In the genomic region with DNA sequence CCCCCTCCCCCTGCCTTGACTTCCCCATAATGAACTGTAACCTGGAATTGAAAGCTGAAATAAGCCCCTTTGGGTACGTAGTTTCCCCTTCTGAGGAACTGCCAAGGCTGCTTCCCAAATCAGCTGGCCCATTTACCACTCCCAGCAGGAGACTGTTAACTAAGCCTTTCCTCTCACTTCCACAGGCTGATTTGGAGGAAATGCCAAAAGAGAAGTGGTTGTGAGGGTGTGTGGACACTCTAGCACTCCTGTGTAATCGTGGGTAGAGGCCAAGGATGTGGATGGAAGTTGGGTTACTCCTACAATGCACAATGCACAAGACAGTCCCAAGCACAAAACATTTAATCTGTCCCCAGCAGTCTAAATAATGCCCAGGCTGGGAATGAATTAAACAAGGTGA, we compare ENCODE assay signal across 8 mouse cellular contexts. TPM values are rescaled to one million over a fixed set of nuclear protein-coding genes. Genes with fewer than 3 reads are reported as not detected.
A peak's percentile ranks its signal among the peaks of the same experiment; 100 is the strongest.
DNase-seq lines count a peak whose midpoint lies in the region; ATAC-seq and TF ChIP-seq lines count a peak whose summit lies in the region.

No protein-coding gene starts in this region.

- 55% methylated on average over 2 of the region's 2 CpGs for WGBS in hindbrain, embryonic 12.5 days
- 49% methylated on average over 2 of the region's 2 CpGs for WGBS in hindbrain, postnatal 0 days
- WGBS in bone marrow, adult 2 months = 20% methylated on average over 2 of the region's 2 CpGs
- 72% methylated on average over 2 of the region's 2 CpGs for WGBS in heart, embryonic 14.5 days

- no peak for ATAC-seq in hindbrain, embryonic 12.5 days (ENCODE audit: low FRiP score)
- ATAC-seq in hindbrain, postnatal 0 days = no peak
- no peak for ATAC-seq in heart, embryonic 14.5 days (ENCODE audit: insufficient number of reproducible peaks, insufficient read depth, low FRiP score, low read depth)

- no peaks in the 10 kb centered on the region for H3K36me3 ChIP-seq in hindbrain, embryonic 12.5 days
- no peaks in the 10 kb centered on the region for H3K36me3 ChIP-seq in hindbrain, postnatal 0 days (ENCODE audit: insufficient read depth, low read length)
- no peaks in the 10 kb centered on the region for H3K36me3 ChIP-seq in heart, embryonic 14.5 days (ENCODE audit: control insufficient read depth, insufficient read depth, low read length)

- H3K27ac ChIP-seq in hindbrain, embryonic 12.5 days = no peak overlapping the region
- H3K27ac ChIP-seq in hindbrain, postnatal 0 days = no peak overlapping the region
- H3K27ac ChIP-seq in bone marrow, adult 2 months (ENCODE audit: control insufficient read depth, insufficient read depth, low read depth, low read length, poor library complexity) = peak overlapping the region; percentile 95; the same call in 1 of the 2 replicates
- no peak overlapping the region for H3K27ac ChIP-seq in heart, embryonic 14.5 days (replicated peaks in 1 of 2; ENCODE audit: control insufficient read depth in 1 of 2, insufficient read depth in 1 of 2, low read depth in 2 of 2, low read length in 2 of 2)

- no peak overlapping the region for H3K4me2 ChIP-seq in hindbrain, embryonic 12.5 days (replicated peaks)
- H3K4me2 ChIP-seq in hindbrain, postnatal 0 days (ENCODE audit: low read depth, low read length) = no peak overlapping the region
- peak overlapping the region; percentile 77 for H3K4me2 ChIP-seq in heart, embryonic 14.5 days (ENCODE audit: low read length)

- no peak for TF ChIP-seq CTCF in hindbrain, postnatal 0 days (IDR thresholded peaks at IDR 0.05; ENCODE audit: low read depth)
- TF ChIP-seq CTCF in bone marrow, adult 2 months (IDR thresholded peaks at IDR 0.05; ENCODE audit: control insufficient read depth, insufficient read depth, low read length) = no peak

- H3K9me3 ChIP-seq in hindbrain, embryonic 12.5 days (replicated peaks) = 0 out of 2 replicates have a peak, but pooled peaks cover 3% of the 10 kb centered on the region
- no peaks in the 10 kb centered on the region for H3K9me3 ChIP-seq in hindbrain, postnatal 0 days (ENCODE audit: low read length)
- peaks cover 8% of the 10 kb centered on the region; the same call in 1 of the 2 replicates for H3K9me3 ChIP-seq in heart, embryonic 14.5 days (ENCODE audit: control insufficient read depth, low read length)

- H3K4me1 ChIP-seq in hindbrain, embryonic 12.5 days = peaks cover 25% of the 10 kb centered on the region
- peaks cover 22% of the 10 kb centered on the region; the same call in 1 of the 2 replicates for H3K4me1 ChIP-seq in hindbrain, postnatal 0 days (ENCODE audit: insufficient read depth, low read length)
- H3K4me1 ChIP-seq in bone marrow, adult 2 months (ENCODE audit: control insufficient read depth, insufficient read depth, low read length) = peaks cover 4% of the 10 kb centered on the region
- peaks cover 31 to 40% of the 10 kb centered on the region in 2 experiments for H3K4me1 ChIP-seq in heart, embryonic 14.5 days (ENCODE audit: control insufficient read depth in 2 of 2, insufficient read depth in 2 of 2, low read length in 2 of 2)

- no peak overlapping the region for H3K9ac ChIP-seq in hindbrain, embryonic 12.5 days
- no peak overlapping the region for H3K9ac ChIP-seq in hindbrain, postnatal 0 days (replicated peaks; ENCODE audit: low read length)
- no peak overlapping the region for H3K9ac ChIP-seq in heart, embryonic 14.5 days (ENCODE audit: low read length)

- peaks cover 11% of the 10 kb centered on the region; the same call in 1 of the 2 replicates for H3K27me3 ChIP-seq in hindbrain, embryonic 12.5 days
- no peaks in the 10 kb centered on the region for H3K27me3 ChIP-seq in hindbrain, postnatal 0 days (ENCODE audit: insufficient read depth, low read length)
- no peaks in the 10 kb centered on the region for H3K27me3 ChIP-seq in heart, embryonic 14.5 days (ENCODE audit: control insufficient read depth, insufficient read depth, low read length)

- TF ChIP-seq POLR2A in bone marrow, adult 2 months (IDR thresholded peaks at IDR 0.05; ENCODE audit: borderline replicate concordance, control insufficient read depth, low read depth, low read length) = no peak

- DNase-seq in hindbrain, postnatal 0 days (ENCODE audit: low spot score) = no peak
- peak; percentile 68 for DNase-seq in lung, postnatal 25 days (ENCODE audit: low spot score)
- no peak for DNase-seq in retina, postnatal 1 day
- DNase-seq in cerebellum, postnatal 36 days = no peak
- DNase-seq in B cell, adult 2 months = no peak

- 0 out of 2 replicates have a peak overlapping the region, but pooled peaks have one; percentile 52 for H3K4me3 ChIP-seq in hindbrain, embryonic 12.5 days
- H3K4me3 ChIP-seq in hindbrain, postnatal 0 days (ENCODE audit: low read length) = no peak overlapping the region
- no peak overlapping the region for H3K4me3 ChIP-seq in bone marrow, adult 2 months (replicated peaks; ENCODE audit: control insufficient read depth, low read depth, low read length)
- no peak overlapping the region for H3K4me3 ChIP-seq in heart, embryonic 14.5 days (ENCODE audit: control insufficient read depth in 1 of 2, insufficient read depth in 1 of 2, low read depth in 1 of 2, low read length in 2 of 2)

RNA-seq across cellular contexts. Expression of a gene that starts 0.7 kb away (rescaled TPM):
- 6.8 TPM in 2 replicates for polyA plus RNA-seq in hindbrain, embryonic 12.5 days (2016; fragmentation: Nextera tagmentation; extraction: Ambion mirVana)
- total RNA-seq in hindbrain, postnatal 0 days (2014; rRNA removed) = 2.0 and 3.2 TPM in 2 replicates
- polyA plus RNA-seq in hindbrain, postnatal 0 days (2015; fragmentation: Nextera tagmentation; extraction: Ambion mirVana) = 1.7 and 1.8 TPM in 2 replicates
- polyA plus RNA-seq in bone marrow, adult 2 months (2011; ENCODE audit: insufficient read depth, insufficient read length, low replicate concordance, missing spikeins) = 35.3 and 102 TPM in 2 replicates
- polyA plus RNA-seq in heart, embryonic 14.5 days (2014; fragmentation: Nextera tagmentation; extraction: Ambion mirVana) = 11.7 and 11.8 TPM in 2 replicates
